Mouse (Mus musculus): ENCODE measurements around the gene Maml3. TPM values are rescaled to one million over a fixed set of nuclear protein-coding genes. Genes with fewer than 3 reads are reported as not detected.

The Maml3 gene
- polyA plus RNA-seq, 1 experiment from 2014 or later = 0.69 TPM

GRCm38 (mm10) chr3:51714469-51714868, 390.4 kb downstream of the Maml3 start:
- H3K4me1 ChIP-seq (replicated peaks) = peaks cover 57% of the 10 kb centered on the region
- no peak overlapping the region for H3K27ac ChIP-seq
- no peaks in the 10 kb centered on the region for H3K27me3 ChIP-seq
- H3K9ac ChIP-seq = no peak overlapping the region
- no peaks in the 10 kb centered on the region for H3K36me3 ChIP-seq
- DNase-seq = no peak
- no peaks in the 10 kb centered on the region for H3K9me3 ChIP-seq (replicated peaks)
- ATAC-seq (ENCODE audit: low read depth) = peak; percentile 67
- no peak overlapping the region for H3K4me2 ChIP-seq
- 66% methylated on average over 5 of the region's 5 CpGs for WGBS (ENCODE audit: insufficient replicate concordance)
- H3K4me3 ChIP-seq (replicated peaks) = no peak overlapping the region

- Histone ChIP-seq H3K4me1 (replicated peaks) (peaks cover 66% of the 10 kb centered on the region), H3K9ac (peak overlapping the region; percentile 54; the same call in 1 of the 2 replicates), H3K36me3 (no peaks in the 10 kb centered on the region), H3K9me3 (replicated peaks) (no peaks in the 10 kb centered on the region), H3K27me3 (no peaks in the 10 kb centered on the region), H3K27ac (peak overlapping the region; percentile 77), H3K4me3 (replicated peaks) (no peak overlapping the region), H3K4me2 (0 out of 2 replicates have a peak overlapping the region, but pooled peaks have one; percentile 0)
- ATAC-seq (ENCODE audit: low read depth) (no peak), DNase-seq (no peak)
- WGBS (ENCODE audit: insufficient replicate concordance) = 46% methylated on average over 8 of the region's 8 CpGs
Measured at GRCm38 (mm10) chr3:51713233-51713632, 391.6 kb downstream of the Maml3 start.

- WGBS (ENCODE audit: insufficient replicate concordance) = 8% methylated on average over 3 of the region's 3 CpGs
- H3K27me3 ChIP-seq = no peaks in the 10 kb centered on the region
- peaks cover 71% of the 10 kb centered on the region for H3K4me1 ChIP-seq (replicated peaks)
- ATAC-seq (ENCODE audit: low read depth) (peak; percentile 68), DNase-seq (peak; percentile 53)
- peak overlapping the region; percentile 54 for H3K9ac ChIP-seq
- H3K4me3 ChIP-seq (replicated peaks) = no peak overlapping the region
- H3K36me3 ChIP-seq = no peaks in the 10 kb centered on the region
- peak overlapping the region; percentile 43 for H3K4me2 ChIP-seq
- peak overlapping the region; percentile 77 for H3K27ac ChIP-seq
- no peaks in the 10 kb centered on the region for H3K9me3 ChIP-seq (replicated peaks)
Measured at GRCm38 (mm10) chr3:51712382-51712781, 392.5 kb downstream of the Maml3 start.

- 61% methylated on average over 21 of the region's 21 CpGs for WGBS (ENCODE audit: insufficient replicate concordance)
- Histone ChIP-seq H3K4me2 (peak overlapping the region; percentile 54), H3K9ac (peak overlapping the region; percentile 24; the same call in 1 of the 2 replicates), H3K36me3 (no peaks in the 10 kb centered on the region), H3K9me3 (replicated peaks) (no peaks in the 10 kb centered on the region; the same call in 1 of the 2 replicates), H3K27ac (peak overlapping the region; percentile 70), H3K4me3 (replicated peaks) (peak overlapping the region; percentile 25), H3K4me1 (replicated peaks) (peaks cover 56% of the 10 kb centered on the region), H3K27me3 (no peaks in the 10 kb centered on the region)
- DNase-seq (peak; percentile 72), ATAC-seq (ENCODE audit: low read depth) (peak; percentile 71)
Measured at GRCm38 (mm10) chr3:51708746-51709411, 396.0 kb downstream of the Maml3 start.

GRCm38 (mm10) chr3:51708375-51708745, 396.5 kb downstream of the Maml3 start:
- Histone ChIP-seq H3K4me2 (peak overlapping the region; percentile 54), H3K4me1 (replicated peaks) (peaks cover 51% of the 10 kb centered on the region), H3K9ac (no peak overlapping the region), H3K9me3 (replicated peaks) (no peaks in the 10 kb centered on the region; the same call in 1 of the 2 replicates), H3K36me3 (no peaks in the 10 kb centered on the region), H3K4me3 (replicated peaks) (no peak overlapping the region), H3K27ac (peak overlapping the region; percentile 70), H3K27me3 (no peaks in the 10 kb centered on the region)
- no peak for DNase-seq
- WGBS (ENCODE audit: insufficient replicate concordance) = 70% methylated on average over 1 of the region's 1 CpGs
- ATAC-seq (ENCODE audit: low read depth) = no peak

- DNase-seq (no peak), ATAC-seq (ENCODE audit: low read depth) (no peak)
- Histone ChIP-seq H3K27ac (no peak overlapping the region), H3K36me3 (no peaks in the 10 kb centered on the region), H3K4me2 (no peak overlapping the region), H3K27me3 (peaks cover 16% of the 10 kb centered on the region), H3K9ac (no peak overlapping the region), H3K9me3 (replicated peaks) (no peaks in the 10 kb centered on the region; the same call in 1 of the 2 replicates), H3K4me1 (replicated peaks) (peaks cover 45% of the 10 kb centered on the region), H3K4me3 (replicated peaks) (no peak overlapping the region)
- WGBS (ENCODE audit: insufficient replicate concordance) = 75% methylated on average over 7 of the region's 7 CpGs
Measured at GRCm38 (mm10) chr3:51705220-51705619, 399.7 kb downstream of the Maml3 start.

GRCm38 (mm10) chr3:51703478-51703877, 401.4 kb downstream of the Maml3 start:
- H3K27me3 ChIP-seq = peaks cover 16% of the 10 kb centered on the region
- no peak overlapping the region for H3K4me2 ChIP-seq
- ATAC-seq (ENCODE audit: low read depth) (no peak), DNase-seq (no peak)
- 72% methylated on average over 8 of the region's 8 CpGs for WGBS (ENCODE audit: insufficient replicate concordance)
- H3K27ac ChIP-seq = no peak overlapping the region
- peaks cover 32% of the 10 kb centered on the region for H3K4me1 ChIP-seq (replicated peaks)
- H3K4me3 ChIP-seq (replicated peaks) = no peak overlapping the region
- H3K9me3 ChIP-seq (replicated peaks) = no peaks in the 10 kb centered on the region; the same call in 1 of the 2 replicates
- no peaks in the 10 kb centered on the region for H3K36me3 ChIP-seq
- no peak overlapping the region for H3K9ac ChIP-seq

GRCm38 (mm10) chr3:51702701-51703286, 402.1 kb downstream of the Maml3 start:
- no peak overlapping the region for H3K9ac ChIP-seq
- no peak for ATAC-seq (ENCODE audit: low read depth)
- DNase-seq = no peak
- peaks cover 25% of the 10 kb centered on the region for H3K4me1 ChIP-seq (replicated peaks)
- H3K27me3 ChIP-seq = peaks cover 16% of the 10 kb centered on the region
- H3K4me2 ChIP-seq = no peak overlapping the region
- H3K4me3 ChIP-seq (replicated peaks) = no peak overlapping the region
- no peaks in the 10 kb centered on the region for H3K36me3 ChIP-seq
- WGBS (ENCODE audit: insufficient replicate concordance) = 76% methylated on average over 8 of the region's 8 CpGs
- H3K27ac ChIP-seq = no peak overlapping the region
- H3K9me3 ChIP-seq (replicated peaks) = no peaks in the 10 kb centered on the region; the same call in 1 of the 2 replicates

GRCm38 (mm10) chr3:51701950-51702349, 402.9 kb downstream of the Maml3 start:
- no peaks in the 10 kb centered on the region; the same call in 1 of the 2 replicates for H3K9me3 ChIP-seq (replicated peaks)
- H3K27me3 ChIP-seq = peaks cover 16% of the 10 kb centered on the region
- H3K36me3 ChIP-seq = no peaks in the 10 kb centered on the region
- ATAC-seq (ENCODE audit: low read depth) (0 out of 2 replicates have a peak, but pooled peaks have one; percentile 4), DNase-seq (no peak)
- WGBS (ENCODE audit: insufficient replicate concordance) = 23% methylated on average over 13 of the region's 13 CpGs
- peak overlapping the region; percentile 63 for H3K9ac ChIP-seq
- no peak overlapping the region; the same call in 1 of the 2 replicates for H3K27ac ChIP-seq
- peaks cover 25% of the 10 kb centered on the region for H3K4me1 ChIP-seq (replicated peaks)
- H3K4me3 ChIP-seq (replicated peaks) = peak overlapping the region; percentile 52
- H3K4me2 ChIP-seq = peak overlapping the region; percentile 75

- H3K4me1 ChIP-seq (replicated peaks) = peaks cover 25% of the 10 kb centered on the region
- under 1% methylated on average over 27 of the region's 27 CpGs for WGBS (ENCODE audit: insufficient replicate concordance)
- H3K27me3 ChIP-seq = peaks cover 16% of the 10 kb centered on the region
- H3K9ac ChIP-seq = peak overlapping the region; percentile 63
- peak; percentile 75 for ATAC-seq (ENCODE audit: low read depth)
- no peak overlapping the region for H3K27ac ChIP-seq
- no peaks in the 10 kb centered on the region for H3K36me3 ChIP-seq
- peak; percentile 54 for DNase-seq
- peak overlapping the region; percentile 75 for H3K4me2 ChIP-seq
- no peaks in the 10 kb centered on the region; the same call in 1 of the 2 replicates for H3K9me3 ChIP-seq (replicated peaks)
- H3K4me3 ChIP-seq (replicated peaks) = peak overlapping the region; percentile 52
Measured at GRCm38 (mm10) chr3:51701281-51701751, 403.6 kb downstream of the Maml3 start.

GRCm38 (mm10) chr3:51700731-51701280, 404.1 kb downstream of the Maml3 start:
- DNase-seq (no peak), ATAC-seq (ENCODE audit: low read depth) (no peak)
- peak overlapping the region; percentile 75 for H3K4me2 ChIP-seq
- peaks cover 16% of the 10 kb centered on the region for H3K27me3 ChIP-seq
- H3K36me3 ChIP-seq = no peaks in the 10 kb centered on the region
- H3K9ac ChIP-seq = peak overlapping the region; percentile 63
- H3K27ac ChIP-seq = no peak overlapping the region
- peaks cover 25% of the 10 kb centered on the region for H3K4me1 ChIP-seq (replicated peaks)
- H3K9me3 ChIP-seq (replicated peaks) = no peaks in the 10 kb centered on the region; the same call in 1 of the 2 replicates
- 31% methylated on average over 15 of the region's 15 CpGs for WGBS (ENCODE audit: insufficient replicate concordance)
- peak overlapping the region; percentile 52 for H3K4me3 ChIP-seq (replicated peaks)
